Mouse (Mus musculus) bone marrow, adult 2 months (tissue): ENCODE measurements around the gene Szt2.

Source experiments
- CTCF ChIP-seq: fragments of 200-500 bp; IDR thresholded peaks from 2 replicates; pipeline ENCODE4 v1.5.1; 2011; ENCODE audit warnings: low read length, control low read depth; ENCODE audit not compliant: control insufficient read depth, insufficient read depth
- POLR2A ChIP-seq: fragments of 200-500 bp; IDR thresholded peaks from 2 replicates; pipeline ENCODE4 v1.6.1; 2011; ENCODE audit warnings: low read depth, mild to moderate bottlenecking, control low read depth, low read length, borderline replicate concordance; ENCODE audit not compliant: control insufficient read depth

GRCm38 (mm10) chr4:118358159-118358895 is 50.7 kb downstream of the Szt2 start:
- TF ChIP-seq POLR2A: no peak
- no peak for TF ChIP-seq CTCF
